Comparison of ENCODE assay signal across 8 mouse cellular contexts in genomic region chr17:47694503-47695336, GRCm38 (mm10). TPM values are rescaled to one million over a fixed set of nuclear protein-coding genes. Genes with fewer than 3 reads are reported as not detected.
A peak's percentile ranks its signal among the peaks of the same experiment; 100 is the strongest.
DNase-seq lines count a peak whose midpoint lies in the region; ATAC-seq lines count a peak whose summit lies in the region.

Prickle4 (minus strand) TSS chr17:47694736.

- no peaks in the 10 kb centered on the region for H3K36me3 ChIP-seq in megakaryocyte, embryonic 14.5 days (replicated peaks; ENCODE audit: low read length)

- peaks cover 86% of the 10 kb centered on the region for H3K27me3 ChIP-seq in megakaryocyte, embryonic 14.5 days (replicated peaks)

- peaks cover 22% of the 10 kb centered on the region for H3K4me1 ChIP-seq in megakaryocyte, embryonic 14.5 days

- DNase-seq in adrenal gland, adult 18-20 months (ENCODE audit: low spot score in 2 of 2) = peak; percentile 99
- peak; percentile 98 for DNase-seq in embryo, embryonic 10.5 days (ENCODE audit: low spot score)
- DNase-seq in gastrocnemius, postnatal 14 days = peak; percentile 98
- peak; percentile 90 to 97 for DNase-seq in left cerebral cortex, adult 9 months (ENCODE audit: low spot score in 2 of 2)
- peak; percentile 96 for DNase-seq in right cerebral cortex, adult 2 months (ENCODE audit: low spot score in 2 of 2)
- DNase-seq in urinary bladder, postnatal 10 days (ENCODE audit: low spot score) = peak; percentile 94

- no peaks in the 10 kb centered on the region for H3K9me3 ChIP-seq in megakaryocyte, embryonic 14.5 days

- intact Hi-C loops in gastrocnemius, postnatal 14 days (cut with DNase I; ENCODE audit: low total_unique reads) = loop anchor here (5.0 kb wide), 1 partner anchor 77 kb away; no protein-coding TSS in a partner anchor

- ATAC-seq in inflammation-experienced regulatory T-cells, adult 6 months = peak; percentile 98

- H3K4me3 ChIP-seq in megakaryocyte, embryonic 14.5 days (replicated peaks) = peak within 1 kb of the TSS; percentile 93

RNA-seq across cellular contexts. Expression of gene Prickle4, which starts in this region (rescaled TPM):
- 1 to 10 TPM; 4.1 to 5.5 TPM for total RNA-seq in adrenal gland, adult 18-20 months (2021)
- 1 to 10 TPM; 1.3 to 2.2 TPM for total RNA-seq in gastrocnemius, postnatal 14 days (2021)
- polyA plus RNA-seq in inflammation-experienced regulatory T-cells, adult 6 months (2017; shearing (Covaris generic)) = not detected
- 3.4 and 5.0 TPM in 2 replicates for polyA plus RNA-seq in megakaryocyte, embryonic 14.5 days (2012; ENCODE audit: insufficient read depth, low replicate concordance)

Comparison
In these comparisons a context has a peak if more than half of its experiments do, and no peak if none do; other contexts are left out.
1. Peak in every context shown above with its lines: DNase-seq, ATAC-seq and H3K4me3 ChIP-seq.
2. Peak in ATAC-seq in inflammation-experienced regulatory T-cells, adult 6 months; RNA of the gene not detected or under 1 TPM.